Mouse (Mus musculus): ENCODE results near the gene Dlx6.

DNA sequence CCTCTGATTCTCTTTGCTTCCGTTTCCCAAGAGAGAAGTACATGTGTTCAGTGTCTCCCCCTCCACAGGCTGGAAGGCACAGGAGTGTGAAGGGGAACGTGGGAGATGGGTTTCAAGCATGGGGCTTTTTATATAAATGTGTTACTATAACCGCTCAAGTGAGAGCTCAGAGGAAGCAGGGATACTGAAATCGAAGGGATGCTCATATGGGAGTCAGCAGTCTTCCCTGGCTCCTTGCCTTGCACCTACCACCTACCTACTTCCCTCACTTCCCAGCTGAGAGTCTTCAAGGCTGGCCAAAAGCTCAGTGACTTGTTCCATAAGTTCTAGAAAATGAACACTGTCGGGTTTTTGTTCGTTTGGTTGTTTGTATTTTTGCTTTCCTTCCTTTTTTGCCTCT lies 46.3 kb upstream of the Dlx6 start:
- TF ChIP-seq MAX (IDR thresholded peaks at IDR 0.05): no peak
- no peak for TF ChIP-seq FOSL1 (IDR thresholded peaks at IDR 0.05; ENCODE audit: insufficient read depth, low read length, poor library complexity, severe bottlenecking)
